Mouse (Mus musculus) CH12.LX (cell line): ENCODE data around the gene Snupn.
A peak's percentile ranks its signal among the peaks of the same experiment; 100 is the strongest.
"Not testable (repeated sequence)": the region's sequence is repeated elsewhere in the genome, so short reads cannot be mapped to it uniquely, and the experiment has no call there.

ENCODE experiments used
- BHLHE40 ChIP-seq: IDR thresholded peaks from 2 replicates; pipeline ENCODE4 v1.6.1; 2011; ENCODE audit warnings: mild to moderate bottlenecking, low read depth, low read length, improper control_type of control experiment
- CTCF ChIP-seq, 2 experiments: IDR thresholded peaks in 1 of 2; conservative IDR thresholded peaks in 1 of 2; 2 replicates each; pipeline ENCODE4 v1.5.1; 2011 to 2012; ENCODE audit warnings: low read depth in 2 of 2, low read length in 2 of 2, improper control_type of control experiment in 1 of 2, inconsistent platforms in 1 of 2, mild to moderate bottlenecking in 1 of 2, moderate library complexity in 1 of 2
- EP300 ChIP-seq: IDR thresholded peaks from 2 replicates; pipeline ENCODE4 v1.6.1; 2011; ENCODE audit warnings: low read length, improper control_type of control experiment
- GABPA ChIP-seq: IDR thresholded peaks from 2 replicates; pipeline ENCODE4 v1.6.1; 2012; ENCODE audit warnings: low read depth, low read length, improper control_type of control experiment, inconsistent platforms; ENCODE audit not compliant: insufficient replicate concordance
- HCFC1 ChIP-seq: IDR thresholded peaks from 2 replicates; pipeline ENCODE4 v1.6.1; 2012; ENCODE audit warnings: low read depth, mild to moderate bottlenecking, inconsistent platforms, low read length, improper control_type of control experiment
- JUND ChIP-seq: conservative IDR thresholded peaks from 2 replicates; pipeline ENCODE4 v1.6.1; 2011; ENCODE audit warnings: low read depth, low read length, improper control_type of control experiment
- POLR2A ChIP-seq: IDR thresholded peaks from 2 replicates; pipeline ENCODE4 v1.6.1; 2011; ENCODE audit warnings: low read depth, mild to moderate bottlenecking, improper control_type of control experiment, low read length
- TCF12 ChIP-seq: IDR thresholded peaks from 2 replicates; pipeline ENCODE4 v1.6.1; 2014; ENCODE audit warnings: low read depth, mild to moderate bottlenecking, inconsistent platforms, low read length, improper control_type of control experiment
- ZMIZ1 ChIP-seq: IDR thresholded peaks from 2 replicates; pipeline ENCODE4 v1.6.1; 2012; ENCODE audit warnings: low read depth, mild to moderate bottlenecking, inconsistent platforms, low read length, improper control_type of control experiment

GRCm38 (mm10) chr9:56947481-56947880 is 3.2 kb upstream of the Snupn start:
- TF ChIP-seq ZMIZ1, POLR2A, BHLHE40, HCFC1, GABPA: not testable (repeated sequence)
- TF ChIP-seq JUND: peak; percentile 67
- TF ChIP-seq TCF12: 0 out of 2 replicates have a peak, but pooled peaks have one; percentile 12
- peak; percentile 52 for TF ChIP-seq EP300
- peak; percentile 61 to 78; a peak in 3 of 4 replicates for TF ChIP-seq CTCF (conservative IDR thresholded peaks at IDR 0.05 in 1 of 2, IDR thresholded peaks at IDR 0.05 in 1 of 2; ENCODE audit: low read depth in 2 of 2, low read length in 2 of 2)
